Mouse (Mus musculus) MEL-GATA-1-ER (cell line): ENCODE results near the gene Tnfrsf17.
"Not testable (repeated sequence)": the region's sequence is repeated elsewhere in the genome, so short reads cannot be mapped to it uniquely, and the experiment has no call there.

Experiments
- DNase-seq: peaks from one replicate; pipeline ENCODE4 v3.0.0-alpha.2; 2012; ENCODE audit warnings: low read depth; ENCODE audit errors: extremely low read depth

Tnfrsf17 gene

DNA sequence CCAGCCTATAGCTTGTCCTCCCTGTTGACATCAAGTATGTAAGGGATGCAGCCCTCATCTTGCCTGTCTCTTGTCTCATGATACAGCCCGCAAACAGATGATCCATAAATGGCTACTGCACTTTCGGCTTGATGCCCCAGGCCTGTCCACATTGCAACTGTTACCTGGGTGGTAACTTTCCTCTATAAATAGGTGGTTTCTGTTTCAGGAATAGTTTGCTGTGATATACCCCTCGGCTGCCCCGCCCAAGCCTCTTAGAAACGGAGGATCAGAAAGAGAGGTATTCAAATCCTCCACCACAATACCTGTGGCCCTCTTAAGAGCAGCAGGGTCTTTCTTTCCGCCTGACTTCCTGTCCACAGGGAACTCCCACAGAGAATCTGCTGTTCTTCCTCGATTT is at the start of gene Tnfrsf17:
Gene Tnfrsf17, plus strand, starts transcription at position 301 of the 400 bp plus-strand sequence.
- no peak for DNase-seq

DNA sequence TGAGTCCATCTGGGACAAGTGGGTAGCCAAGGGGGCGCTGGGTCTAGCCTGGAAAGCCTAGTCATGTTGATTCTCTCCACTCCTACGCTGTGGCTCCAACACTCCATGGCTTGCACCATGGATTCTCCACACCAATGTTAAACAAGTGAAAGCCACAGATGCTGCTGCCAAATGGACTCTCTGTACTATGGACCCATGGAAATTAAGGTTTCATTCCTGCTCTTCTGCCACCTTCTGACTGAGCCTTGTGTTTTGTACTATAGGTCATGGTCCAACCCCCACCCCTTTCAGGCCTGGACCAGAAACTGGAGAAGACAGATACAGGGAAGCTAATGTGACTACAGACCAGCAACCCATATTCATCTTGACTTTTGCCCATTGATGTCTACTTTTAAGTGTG is 47.1 kb upstream of the Tnfrsf17 start:
- DNase-seq = no peak

DNA sequence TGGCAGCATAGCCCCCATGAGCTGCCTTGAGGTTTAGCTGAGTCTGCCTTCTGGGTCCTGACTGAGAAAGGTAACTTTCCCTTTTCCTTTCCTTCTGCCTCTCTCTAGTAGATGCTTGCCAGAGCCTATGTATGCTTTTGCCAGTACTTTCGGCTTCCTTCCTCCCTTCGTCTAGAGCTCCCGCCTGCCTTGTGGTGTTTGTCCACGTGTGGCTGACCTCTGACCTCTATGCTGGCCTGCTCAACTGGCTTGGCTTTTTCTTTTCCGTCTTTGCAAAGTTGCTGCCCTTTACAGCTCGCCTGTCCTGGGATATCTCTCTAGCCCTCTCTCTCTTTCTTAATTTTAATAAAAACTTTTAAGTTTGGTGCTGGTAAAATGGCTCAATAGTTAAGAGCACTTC is 43.8 kb upstream of the Tnfrsf17 start:
- DNase-seq = no peak

DNA sequence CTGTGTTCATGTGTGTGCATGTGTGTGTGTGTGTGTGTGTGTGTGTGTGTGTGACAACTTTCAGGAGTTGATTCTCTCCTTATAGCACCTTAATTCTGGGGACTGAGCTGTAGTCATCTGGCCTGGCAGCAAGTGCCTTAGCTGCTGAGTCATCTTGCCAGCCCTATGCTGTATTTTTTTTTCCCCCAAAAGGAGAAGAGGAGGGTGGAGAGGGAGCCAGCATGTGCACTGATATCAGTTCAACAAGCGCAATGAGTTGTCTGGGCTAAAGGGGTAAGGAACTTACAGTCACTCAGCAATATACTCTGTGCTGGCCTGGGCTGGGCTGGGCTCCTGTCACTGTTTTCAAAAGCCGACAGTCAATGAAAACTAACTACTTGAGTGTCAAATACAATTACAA is 43.0 kb upstream of the Tnfrsf17 start:
- DNase-seq = peak; percentile 90

DNA sequence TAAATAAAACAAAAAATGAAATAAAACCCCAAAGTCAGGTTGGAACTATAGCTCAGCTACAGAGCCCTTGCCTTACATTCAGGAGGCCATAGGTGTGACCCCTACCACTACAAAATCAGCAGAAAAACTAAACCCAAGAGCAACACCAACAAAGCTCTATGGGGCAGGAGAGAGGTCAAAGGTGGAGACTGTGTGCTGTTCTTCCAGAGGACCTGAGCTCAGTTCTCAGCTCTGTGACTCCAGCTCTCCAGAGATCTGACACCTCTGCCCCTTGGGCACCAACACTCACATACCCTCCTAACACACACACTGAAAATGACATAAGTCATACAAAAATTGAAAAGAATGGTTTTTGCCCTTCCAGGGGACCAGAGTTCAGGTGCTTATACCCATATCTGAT is 42.5 kb upstream of the Tnfrsf17 start:
- no peak for DNase-seq

DNA sequence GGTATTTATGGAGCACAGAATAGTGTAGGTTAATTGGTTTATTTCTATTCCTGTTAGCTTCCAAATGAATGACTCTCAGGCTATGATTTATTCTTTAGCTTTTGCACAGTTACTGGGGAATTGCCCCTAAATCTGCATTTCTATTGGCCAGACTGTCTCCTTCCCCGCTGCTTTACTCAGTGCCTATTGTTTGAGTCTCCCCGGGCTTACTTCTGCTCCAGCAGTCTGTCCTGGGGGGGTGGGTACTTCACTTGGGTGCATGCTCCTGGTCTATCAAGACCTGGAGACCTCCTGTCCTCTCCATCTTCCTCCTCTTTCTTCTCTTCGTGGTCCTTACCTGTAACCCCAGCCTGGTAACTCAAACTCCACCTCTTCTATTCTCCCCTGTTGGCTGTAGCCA is 36.7 kb upstream of the Tnfrsf17 start:
- DNase-seq = no peak

DNA sequence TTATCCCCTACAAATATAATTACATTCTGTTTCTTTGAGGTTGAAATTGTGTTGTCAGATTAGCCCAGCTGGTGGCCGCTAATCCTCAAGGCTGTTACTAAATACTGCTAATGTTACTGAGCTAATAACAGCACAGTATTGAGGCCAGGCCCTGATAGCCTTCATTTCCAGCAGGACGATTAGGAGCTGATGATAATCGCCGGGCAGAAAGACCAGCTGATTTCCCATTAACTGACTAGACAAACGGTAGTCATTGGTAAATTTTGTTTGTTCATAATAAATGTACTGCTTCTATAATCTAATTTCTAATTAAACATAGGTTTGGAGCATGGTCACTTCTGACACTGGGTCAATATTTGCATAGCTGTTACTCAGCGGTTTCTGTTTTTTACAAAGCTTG is 34.8 kb upstream of the Tnfrsf17 start:
- DNase-seq = no peak

DNA sequence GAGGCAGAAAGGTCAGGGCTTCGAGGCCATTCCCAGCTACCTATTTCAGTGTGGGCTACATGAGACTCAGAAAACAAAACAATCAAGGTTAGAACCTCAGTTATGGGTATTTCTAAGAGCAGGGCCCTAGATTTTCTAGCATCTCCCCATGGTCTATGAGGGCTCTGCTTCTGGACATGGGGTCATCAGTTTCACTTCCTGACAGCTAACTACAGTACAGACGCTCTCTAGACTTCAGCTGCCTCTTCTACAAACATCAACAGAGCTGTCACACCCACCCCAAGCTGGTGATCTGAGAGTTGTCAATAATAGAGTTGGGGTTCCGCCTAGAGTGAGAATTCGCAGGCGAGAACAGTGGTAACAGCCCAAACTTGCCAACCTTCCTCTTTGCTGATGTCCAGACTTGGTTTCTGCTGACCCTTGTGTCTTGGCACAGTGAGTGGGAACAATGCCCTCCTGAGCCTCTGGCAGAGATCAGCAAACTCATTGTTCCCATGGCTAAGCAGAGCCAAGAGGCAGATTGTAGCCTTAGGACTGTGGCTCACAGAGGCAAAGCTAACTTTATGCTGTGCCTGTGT is 30.9 kb upstream of the Tnfrsf17 start:
- DNase-seq = no peak

DNA sequence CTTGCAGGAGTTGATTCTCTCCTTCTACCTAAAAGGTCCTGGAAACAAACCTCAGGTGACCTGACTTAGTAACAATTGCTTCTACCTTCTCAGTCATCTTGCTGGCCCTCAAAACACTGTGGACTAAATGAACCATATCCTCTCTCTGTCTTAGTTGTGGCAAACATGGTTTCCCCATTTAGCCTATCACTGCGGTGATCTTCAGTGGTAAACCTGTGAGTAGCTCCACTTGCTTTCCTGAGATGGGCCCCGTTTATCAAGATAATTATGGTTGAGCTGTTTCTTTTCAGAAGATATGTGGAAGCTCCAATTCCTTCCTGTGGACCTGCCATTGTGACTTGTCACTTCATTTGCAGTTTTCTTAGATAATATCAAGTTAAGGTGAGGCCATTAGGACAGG is 28.7 kb upstream of the Tnfrsf17 start:
- DNase-seq = no peak

DNA sequence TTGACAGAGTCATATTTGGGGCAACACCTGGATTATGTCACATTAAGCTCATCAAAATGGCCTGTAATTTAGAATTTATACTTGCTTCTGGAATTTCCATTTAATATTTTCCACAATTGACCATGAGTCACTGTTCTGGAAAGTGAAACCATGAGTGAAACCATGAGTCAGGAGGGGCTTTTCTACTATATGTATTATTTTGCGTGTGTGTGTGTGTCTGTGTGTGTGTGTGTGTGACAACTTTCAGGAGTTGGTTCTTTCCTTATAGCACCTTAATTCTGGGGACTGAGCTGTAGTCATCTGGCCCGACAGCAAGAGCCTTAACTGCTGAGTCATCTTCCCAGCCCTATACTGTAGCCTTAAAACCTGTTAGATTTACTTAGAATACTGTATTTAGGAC is 27.7 kb upstream of the Tnfrsf17 start:
- no peak for DNase-seq

DNA sequence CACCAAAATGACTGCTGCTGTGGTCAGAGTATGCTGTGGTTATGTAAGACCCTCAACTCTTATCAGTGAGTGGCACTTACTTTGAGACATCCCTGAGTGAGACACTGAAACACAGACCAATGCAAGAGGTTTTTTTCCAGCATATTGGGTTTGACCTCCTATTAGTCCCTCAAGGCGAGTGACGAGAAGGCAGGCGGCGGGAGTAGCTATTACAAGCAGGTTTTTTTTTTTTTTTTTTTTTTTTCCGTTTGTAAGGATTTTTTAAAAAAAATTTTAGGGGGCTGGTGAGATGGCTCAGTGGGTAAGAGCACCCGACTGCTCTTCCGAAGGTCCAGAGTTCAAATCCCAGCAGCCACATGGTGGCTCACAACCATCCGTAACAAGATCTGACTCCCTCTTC is 24.7 kb upstream of the Tnfrsf17 start:
- not testable (repeated sequence) for DNase-seq

DNA sequence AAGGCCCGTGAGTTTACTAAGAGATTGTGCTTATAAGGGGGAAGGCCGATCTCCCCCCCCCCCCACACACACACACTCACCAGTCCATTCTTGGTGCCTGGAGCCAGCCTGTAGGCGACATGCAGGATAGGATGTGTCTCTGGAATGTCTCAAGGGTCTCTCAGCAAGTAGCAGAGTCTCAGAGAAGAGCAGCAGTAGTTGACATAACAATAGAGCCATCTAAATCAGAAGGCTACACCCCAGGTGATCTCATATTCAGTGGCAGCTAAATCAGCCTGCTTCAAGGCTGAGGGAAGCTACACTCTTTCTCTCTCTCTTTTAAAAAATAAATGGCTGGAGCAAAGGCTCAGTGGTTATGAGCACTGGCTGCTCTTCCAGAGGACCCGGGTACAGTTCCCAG is 18.0 kb upstream of the Tnfrsf17 start:
- DNase-seq = not testable (repeated sequence)

DNA sequence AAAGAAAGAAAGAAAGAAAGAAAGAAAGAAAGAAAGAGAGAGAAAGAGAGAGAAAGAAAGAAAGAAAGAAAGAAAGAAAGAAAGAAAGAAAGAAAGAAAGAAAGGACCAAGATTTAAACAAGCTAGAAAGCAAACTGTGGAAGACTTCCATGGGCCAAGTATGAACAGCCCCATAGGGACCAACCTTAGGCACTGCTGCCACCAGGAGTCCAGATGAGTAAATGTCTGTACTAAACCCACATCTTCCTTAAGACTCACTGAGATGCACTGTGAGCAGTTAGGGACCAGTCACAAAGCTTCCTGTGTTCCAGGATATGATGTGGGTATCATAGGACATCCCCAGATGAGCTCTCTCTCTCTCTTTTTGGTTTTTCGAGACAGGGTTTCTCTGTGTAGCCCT is 15.9 kb upstream of the Tnfrsf17 start:
- not testable (repeated sequence) for DNase-seq

DNA sequence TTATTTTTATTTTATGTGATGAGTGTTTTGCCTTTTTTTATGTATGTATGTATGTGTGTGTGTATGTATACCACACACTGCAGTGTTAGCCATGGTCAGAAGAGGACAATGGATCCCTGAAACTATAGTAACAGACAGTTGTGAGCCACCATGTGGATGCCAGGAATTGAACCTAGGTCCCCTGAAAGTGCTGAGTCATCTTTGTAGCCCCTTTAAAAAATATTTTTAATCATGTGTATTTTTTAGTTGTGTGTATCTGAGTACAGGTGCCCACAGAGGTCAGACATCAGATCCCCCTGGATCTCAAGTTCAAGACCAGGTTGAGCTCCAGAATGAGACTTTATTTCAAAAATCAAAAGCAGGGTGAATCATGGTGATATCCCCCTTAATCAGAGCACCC is 9.9 kb upstream of the Tnfrsf17 start:
- DNase-seq = no peak

DNA sequence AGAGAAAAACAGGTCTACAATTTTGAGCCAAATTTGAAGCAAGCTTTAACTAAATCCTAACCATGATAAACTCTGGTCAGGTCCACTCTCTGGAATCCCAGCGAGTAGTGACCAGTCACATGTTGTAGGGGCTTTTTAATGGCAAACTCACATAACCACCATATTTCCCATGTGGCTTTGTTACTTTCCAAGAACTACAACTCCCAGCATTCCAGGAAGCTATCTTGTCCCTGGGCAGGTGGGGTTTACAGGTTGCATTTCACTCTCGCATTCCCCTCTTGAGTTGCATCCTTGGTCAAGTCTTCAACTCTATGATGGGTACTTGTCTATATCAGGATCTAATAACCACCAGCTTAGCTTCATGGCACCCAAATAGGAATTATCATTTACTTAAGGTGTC is 8.1 kb upstream of the Tnfrsf17 start:
- no peak for DNase-seq

DNA sequence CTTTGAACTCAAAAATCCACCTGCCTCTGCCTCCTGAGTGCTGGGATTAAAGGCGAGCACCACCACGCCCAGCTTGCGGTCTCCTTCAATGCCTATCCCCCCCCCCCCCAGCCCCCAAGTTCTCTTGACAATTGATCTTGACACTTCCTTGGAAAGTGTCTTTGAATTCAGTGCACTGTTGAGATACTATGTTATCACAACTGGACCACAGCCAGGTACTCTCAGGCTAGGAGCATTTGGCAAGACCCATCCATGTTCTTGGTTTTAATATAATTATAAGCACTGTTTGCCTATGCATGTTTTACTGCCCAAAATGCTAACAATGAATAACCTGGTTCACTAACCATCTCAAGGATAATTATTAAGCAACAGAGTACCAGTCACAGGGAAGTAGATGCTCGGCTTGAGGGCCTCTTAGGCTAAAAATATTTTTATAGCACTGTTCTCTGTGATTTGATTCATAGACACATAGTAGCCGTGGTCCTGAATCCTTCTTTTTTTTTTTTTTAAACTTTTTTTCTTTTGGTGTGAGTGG is 2.2 kb downstream of the Tnfrsf17 start:
- DNase-seq = peak; percentile 30

DNA sequence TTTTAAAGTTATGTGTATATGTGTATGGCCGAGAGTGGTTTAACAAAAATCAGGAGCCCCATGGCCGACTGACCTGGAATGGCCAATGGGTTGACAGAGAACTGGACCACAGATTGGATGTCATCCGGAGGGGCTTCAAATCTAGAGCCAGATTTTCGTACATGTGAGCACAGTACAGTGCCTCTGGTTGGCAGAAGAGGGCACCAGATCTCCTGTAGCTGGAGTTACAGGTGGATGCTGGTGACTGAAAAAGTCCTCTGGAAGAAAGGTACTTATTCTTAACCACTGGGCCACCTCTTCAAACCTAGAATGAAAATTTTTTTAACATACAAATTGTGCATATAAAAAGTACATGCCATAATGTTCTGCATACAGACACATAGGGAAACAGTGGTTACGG is 3.1 kb downstream of the Tnfrsf17 start:
- no peak for DNase-seq

DNA sequence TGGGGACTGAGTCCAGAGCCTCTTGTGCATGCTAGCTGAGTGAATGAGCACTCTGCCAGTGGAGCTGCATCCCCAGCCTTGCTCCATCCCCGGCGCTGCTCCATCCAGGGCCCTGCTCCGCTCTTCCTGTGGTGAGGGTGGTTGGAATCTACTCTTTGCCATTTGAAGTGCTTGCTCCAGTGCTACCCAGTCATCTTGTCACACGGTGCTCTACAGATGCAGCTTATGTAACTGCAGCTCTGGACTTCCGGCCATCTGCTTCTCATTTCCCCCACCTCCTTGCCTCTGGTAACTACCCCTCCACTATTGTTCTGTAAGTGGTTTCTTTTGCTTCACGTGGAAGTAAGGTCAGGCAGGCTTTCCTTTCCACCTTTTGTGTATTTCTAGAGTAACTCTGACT is 3.7 kb downstream of the Tnfrsf17 start:
- no peak for DNase-seq

DNA sequence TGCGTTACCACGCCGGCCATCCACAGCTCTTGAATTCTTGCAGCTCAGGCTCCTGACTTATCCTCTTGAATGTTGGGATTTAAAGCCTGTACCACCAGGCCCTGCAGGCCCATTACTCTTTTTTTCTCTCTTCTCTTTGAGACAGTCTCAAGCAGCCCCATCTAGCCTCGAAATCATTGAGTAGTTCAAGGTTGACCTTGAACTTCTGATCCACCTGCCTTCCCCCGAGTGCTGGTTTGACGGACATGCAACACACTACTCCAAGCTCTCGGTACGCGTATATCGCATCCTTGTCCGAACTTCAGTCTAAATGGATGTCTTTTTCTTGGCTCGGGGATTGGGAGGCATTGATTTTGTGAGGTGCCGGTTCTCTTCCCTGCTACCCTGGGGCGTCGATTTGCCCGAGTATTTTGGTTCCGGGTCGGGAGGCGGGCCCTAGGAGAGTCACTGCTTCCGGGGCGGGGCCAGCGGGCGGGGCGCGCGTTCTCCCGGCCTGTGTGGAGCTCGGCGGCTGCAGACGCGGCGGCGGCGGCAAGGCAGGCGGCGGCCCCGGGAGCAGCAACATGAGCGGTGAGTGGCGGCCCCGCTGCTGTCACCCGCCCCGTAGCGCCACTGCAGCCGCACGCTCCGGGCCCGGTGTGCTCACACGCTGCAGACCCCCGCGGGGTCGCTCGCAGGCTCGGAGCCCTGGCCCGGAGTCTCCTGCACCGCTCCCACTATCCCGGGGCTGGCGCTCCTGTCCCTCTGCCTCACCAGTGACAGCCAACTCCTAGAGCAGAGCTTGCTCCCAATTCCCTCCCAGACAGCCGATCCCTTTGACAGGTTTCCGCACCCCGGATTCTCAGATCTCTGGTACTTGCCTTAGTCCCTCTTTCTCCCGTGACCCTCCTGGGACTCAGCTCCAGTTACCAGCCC is 9.1 kb downstream of the Tnfrsf17 start, which contains the start of gene Snx29:
Gene Snx29, plus strand, starts transcription at position 500 of the 915 bp plus-strand sequence.
- DNase-seq = peak; percentile 56

DNA sequence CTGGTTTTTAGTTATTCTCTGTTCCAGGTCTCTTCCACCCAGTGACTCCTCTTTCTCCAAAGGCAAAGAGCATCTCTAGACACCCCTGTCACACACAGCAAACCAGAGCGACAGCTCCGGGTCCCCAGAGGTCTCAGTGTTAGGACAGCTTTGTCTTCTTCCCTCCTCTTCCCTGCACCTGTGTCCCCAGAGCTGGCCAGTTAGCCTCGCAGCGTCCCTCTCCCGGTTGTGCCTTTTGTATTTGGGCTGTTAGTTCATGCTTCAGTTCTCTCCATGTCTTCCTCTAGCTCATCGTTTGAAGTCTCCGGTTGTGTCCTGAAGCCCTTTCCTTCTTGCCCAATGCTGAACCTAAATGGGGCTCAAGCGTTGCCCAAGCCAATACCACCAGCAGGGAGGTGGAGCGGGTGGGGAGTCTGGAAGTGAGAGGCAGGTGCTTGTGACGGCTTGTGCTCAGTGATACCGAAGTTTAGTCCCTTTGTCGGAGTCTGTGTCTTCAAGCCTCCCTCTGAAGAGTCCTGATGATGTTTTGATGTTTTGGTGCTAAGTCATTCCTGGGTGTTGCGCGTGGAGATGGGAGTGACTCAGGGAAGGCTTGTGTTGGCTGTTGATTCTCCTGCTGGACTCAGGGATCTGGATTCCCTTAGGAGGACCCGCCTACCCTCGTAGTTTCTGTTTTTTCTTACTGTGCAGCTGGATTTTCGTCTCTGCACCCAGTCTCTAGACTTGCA is 9.9 kb downstream of the Tnfrsf17 start:
- DNase-seq = peak; percentile 25

DNA sequence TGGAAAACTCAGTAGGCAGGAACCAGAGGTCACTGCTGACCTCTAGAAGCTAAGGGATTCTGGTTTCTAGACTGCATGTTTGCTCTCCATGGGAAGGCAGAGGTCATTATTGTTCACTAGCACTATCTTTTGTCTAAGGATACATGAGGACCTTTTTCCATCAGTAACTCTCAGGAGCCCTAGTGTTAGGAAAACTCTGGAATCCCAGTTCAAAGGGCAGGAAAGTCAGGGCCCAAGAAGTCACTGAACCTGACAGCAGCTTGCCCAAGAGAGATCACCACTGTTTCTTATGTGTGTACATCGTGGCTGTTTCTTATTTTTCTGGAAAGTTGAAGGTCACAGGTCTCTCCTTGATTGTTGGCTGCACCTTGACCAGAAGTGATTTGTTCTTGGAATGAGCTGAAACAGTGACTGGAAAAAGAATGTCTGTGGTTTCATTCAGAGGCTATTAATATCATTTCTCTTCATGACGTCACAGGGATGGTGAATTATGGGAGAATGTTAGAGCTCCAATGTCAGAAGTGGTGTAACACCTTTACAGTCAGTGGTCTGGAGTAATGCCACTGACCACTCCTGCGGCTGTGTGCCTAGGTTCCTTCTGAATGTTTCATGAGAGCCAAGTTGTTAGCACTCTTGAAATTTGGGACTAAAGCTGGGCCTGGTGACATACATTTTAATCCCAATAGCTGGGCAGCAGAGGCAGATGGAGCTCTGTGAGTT is 16.6 kb downstream of the Tnfrsf17 start:
- no peak for DNase-seq
